Mouse (Mus musculus): Measurements from ENCODE around the gene Wapl. TPM values are rescaled to one million over a fixed set of nuclear protein-coding genes. Genes with fewer than 3 reads are reported as not detected.

Gene Wapl
- 105 TPM for total RNA-seq (2023)

GRCm38 (mm10) chr14:34673395-34674228 lies at the start of gene Wapl:
Wapl (plus strand) TSS chr14:34673928.

Other genes with a start within 250 kb of the Wapl start
- 1.9 TPM for gene Bmpr1a, start 170.6 kb upstream of the Wapl start, total RNA-seq (2023)
- gene 9230112D13Rik, start 151.1 kb upstream of the Wapl start, total RNA-seq (2023): not detected
- not detected for gene Ldb3, start 85.2 kb upstream of the Wapl start, total RNA-seq (2023)
- not detected for gene Opn4, start 73.8 kb upstream of the Wapl start, total RNA-seq (2023)
- gene Grid1, start 146.2 kb downstream of the Wapl start, total RNA-seq (2023): not detected

Measured in CD4-positive naive resting alpha-beta T cell, adult 76 days (primary cell).